Mouse (Mus musculus) heart, postnatal 0 days (tissue): ENCODE measurements at regions not wholly inside any gene's neighbourhood (a gene's known extent, or its start where the extent isn't known, plus 50 kb on each side); places are given as distances from the start of the nearest gene placed in this dataset. TPM values are rescaled to one million over a fixed set of nuclear protein-coding genes. Genes with fewer than 3 reads are reported as not detected.

Source experiments
- ATAC-seq: fragments of 200-750 bp; cut with Nextera tagmentation; 2 replicates; pipeline ENCODE4 v1.8.0; 2017; ENCODE audit warnings: low read depth, moderate number of reproducible peaks, moderate library complexity; ENCODE audit not compliant: insufficient read depth
- DNase-seq: peaks from one replicate; pipeline ENCODE4 v3.0.0-alpha.2; 2016; ENCODE audit warnings: low spot score
- H3K27ac ChIP-seq: fragments of 300-500 bp; sonication (generic); 2 replicates; pipeline ENCODE4 v1.5.1; 2014; ENCODE audit warnings: low read depth, mild to moderate bottlenecking
- H3K27me3 ChIP-seq: fragments of 300-500 bp; sonication (generic); 2 replicates; pipeline ENCODE4 v1.6.1; 2014; ENCODE audit warnings: low read length, mixed read lengths; ENCODE audit not compliant: control insufficient read depth, insufficient read depth
- H3K36me3 ChIP-seq: fragments of 300-500 bp; sonication (generic); replicated peaks from 2 replicates; pipeline ENCODE4 v1.6.1; 2014; ENCODE audit warnings: low read length, mixed read lengths; ENCODE audit not compliant: control insufficient read depth, insufficient read depth
- H3K4me1 ChIP-seq: fragments of 300-500 bp; sonication (generic); 2 replicates; pipeline ENCODE4 v1.6.1; 2014; ENCODE audit warnings: antibody characterized with exemption; ENCODE audit not compliant: control insufficient read depth, insufficient read depth
- H3K4me2 ChIP-seq: fragments of 300-500 bp; sonication (generic); 2 replicates; pipeline ENCODE4 v1.6.1; 2014; ENCODE audit warnings: low read depth, mild to moderate bottlenecking, low read length, moderate library complexity
- H3K4me3 ChIP-seq: fragments of 300-500 bp; sonication (generic); 2 replicates; pipeline ENCODE4 v1.5.1; 2014; ENCODE audit warnings: low read depth, low read length
- H3K9ac ChIP-seq: fragments of 300-500 bp; sonication (generic); replicated peaks from 2 replicates; pipeline ENCODE4 v1.6.1; 2014; ENCODE audit warnings: low read depth, low read length, mixed read lengths
- H3K9me3 ChIP-seq: fragments of 300-500 bp; sonication (generic); replicated peaks from 2 replicates; pipeline ENCODE4 v1.6.1; 2016; ENCODE audit warnings: low read length; ENCODE audit not compliant: control insufficient read depth
- CTCF ChIP-seq: IDR thresholded peaks from 2 replicates; pipeline ENCODE4 v1.5.1; 2016; ENCODE audit warnings: antibody characterized with exemption, control low read depth, low read depth
- EP300 ChIP-seq: IDR thresholded peaks from 2 replicates; pipeline ENCODE4 v1.6.1; 2016; ENCODE audit warnings: antibody characterized with exemption, low read depth
- WGBS: fragments of 180-500 bp; shearing (Covaris S2); extraction: QIAGEN DNeasy Blood & Tissue Kit; methylation state at CpG from one replicate; pipeline ENCODE4 v1.1.7; 2014; 5-methylcytosine and 5-hydroxymethylcytosine counted together
- microRNA-seq: library from miRNA; unstranded; fragments of <30 nt; microRNA quantifications from one replicate; pipeline ENCODE4, GENCODE M21; 2016

DNA sequence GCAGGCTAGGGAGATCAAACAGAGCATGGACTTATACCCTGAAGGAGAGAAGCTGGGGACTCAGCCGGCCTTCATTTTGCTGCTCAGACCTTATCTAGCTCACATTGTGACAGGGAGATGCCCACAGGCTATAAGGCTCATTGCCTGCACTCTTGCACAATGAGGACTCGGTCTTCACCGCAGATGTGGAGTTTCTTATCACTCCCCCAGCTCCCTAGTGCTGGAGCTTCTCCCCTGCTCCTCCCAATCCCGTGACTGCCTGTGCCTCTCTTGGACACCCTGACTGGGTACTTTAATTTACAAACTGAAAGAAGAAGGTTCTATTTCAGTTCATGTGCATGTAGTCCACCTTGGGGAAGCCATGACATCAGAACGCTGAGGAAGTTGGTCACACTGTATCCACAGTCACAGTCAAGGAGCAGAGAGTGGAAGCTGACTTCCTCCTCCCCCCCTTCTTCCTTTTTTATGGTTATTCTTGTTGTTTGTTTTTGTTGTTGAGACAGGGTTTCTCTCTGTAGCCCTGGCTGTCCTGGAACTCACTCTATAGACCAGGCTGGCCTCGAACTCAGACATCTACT lies 51.3 kb upstream of the Med14 start:
- Histone ChIP-seq H3K4me1 (no peaks in the 10 kb centered on the region), H3K9ac (no peak overlapping the region), H3K4me2 (no peak overlapping the region), H3K27me3 (no peaks in the 10 kb centered on the region), H3K9me3 (no peaks in the 10 kb centered on the region), H3K36me3 (no peaks in the 10 kb centered on the region), H3K27ac (no peak overlapping the region), H3K4me3 (no peak overlapping the region)
- DNase-seq (no peak), ATAC-seq (no peak)
- no peak for TF ChIP-seq EP300
- no peak for TF ChIP-seq CTCF
- WGBS = 64% methylated on average over 6 of the region's 6 CpGs

Small RNAs in the stretch of these regions (microRNA-seq; reads per million reads assigned to microRNA genes)
- not detected for gene Gm25063
